Mouse (Mus musculus): ENCODE measurements at regions not wholly inside any gene's neighbourhood (a gene's known extent, or its start where the extent isn't known, plus 50 kb on each side); places are given as distances from the start of the nearest gene placed in this dataset.
A peak's percentile ranks its signal among the peaks of the same experiment; 100 is the strongest.

DNA sequence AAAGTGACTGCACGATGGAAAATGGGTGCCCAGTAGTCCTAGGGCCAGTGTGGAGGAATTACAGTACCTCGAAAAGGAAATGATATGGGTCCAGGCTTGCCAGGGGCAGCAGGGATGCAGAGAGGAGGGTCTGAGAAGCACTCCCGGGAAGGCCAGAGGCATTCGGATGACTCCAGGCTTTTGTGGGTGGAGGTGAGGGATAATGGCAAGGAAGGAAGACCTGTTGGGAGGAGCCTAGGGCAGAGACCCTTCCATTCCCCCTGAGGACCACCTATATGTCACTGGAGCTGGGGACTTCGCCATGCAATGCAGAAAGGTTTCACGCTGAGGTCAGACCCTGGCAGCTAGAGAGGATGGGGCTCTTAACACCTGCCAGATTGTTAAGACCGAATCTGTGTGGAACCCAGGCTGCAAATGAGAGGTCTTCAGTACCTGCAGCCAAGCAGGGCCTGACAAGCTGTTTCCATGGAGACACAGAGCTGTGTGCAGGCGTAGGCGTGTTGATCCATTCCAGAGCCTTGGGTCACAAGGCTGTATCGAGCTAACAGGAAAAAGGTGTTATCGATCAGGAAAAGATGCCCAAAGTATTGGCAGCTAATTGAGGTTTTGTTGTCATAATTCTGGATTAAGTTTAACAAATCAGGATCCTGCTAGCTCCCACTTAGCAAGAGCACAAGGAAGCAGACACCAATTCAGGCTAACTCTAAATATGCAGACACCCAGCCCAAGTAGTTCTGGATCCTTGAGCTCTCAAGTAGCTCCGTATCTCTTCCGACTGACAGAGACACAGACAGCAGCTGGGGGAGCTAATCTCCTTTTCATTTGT is 59.2 kb upstream of the Mkln1 start:
- Histone ChIP-seq H3K4me3 (replicated peaks) (no peak overlapping the region), H3K27ac (replicated peaks) (peak overlapping the region; percentile 45), H3K9ac (replicated peaks) (no peak overlapping the region), H3K4me2 (no peak overlapping the region), H3K4me1 (peaks cover 12% of the 10 kb centered on the region), H3K36me3 (no peaks in the 10 kb centered on the region), H3K9me3 (replicated peaks) (no peaks in the 10 kb centered on the region), H3K27me3 (replicated peaks) (no peaks in the 10 kb centered on the region)
- peak; percentile 81; the same call in 1 of the 2 replicates for ATAC-seq (ENCODE audit: low FRiP score)
- 58% methylated on average over 13 of the region's 13 CpGs for WGBS

GRCm38 (mm10) chr6:31339948-31340250 is 58.6 kb upstream of the Mkln1 start:
- H3K4me3 ChIP-seq (replicated peaks): no peak overlapping the region
- no peak overlapping the region for H3K4me2 ChIP-seq
- no peak for ATAC-seq (ENCODE audit: low FRiP score)
- 41% methylated on average over 1 of the region's 1 CpGs for WGBS
- H3K27ac ChIP-seq (replicated peaks): no peak overlapping the region
- no peaks in the 10 kb centered on the region for H3K27me3 ChIP-seq (replicated peaks)
- H3K9me3 ChIP-seq (replicated peaks): no peaks in the 10 kb centered on the region
- peaks cover 12% of the 10 kb centered on the region for H3K4me1 ChIP-seq
- H3K36me3 ChIP-seq: no peaks in the 10 kb centered on the region
- no peak overlapping the region for H3K9ac ChIP-seq (replicated peaks)

- Histone ChIP-seq H3K9me3 (replicated peaks) (no peaks in the 10 kb centered on the region), H3K27ac (replicated peaks) (no peak overlapping the region), H3K36me3 (no peaks in the 10 kb centered on the region), H3K9ac (replicated peaks) (no peak overlapping the region), H3K4me3 (replicated peaks) (no peak overlapping the region), H3K27me3 (replicated peaks) (no peaks in the 10 kb centered on the region), H3K4me2 (no peak overlapping the region), H3K4me1 (0 out of 2 replicates have a peak, but pooled peaks cover 5% of the 10 kb centered on the region)
- no peak for ATAC-seq (ENCODE audit: low FRiP score)
- 34% methylated on average over 10 of the region's 10 CpGs for WGBS
Observed at GRCm38 (mm10) chr6:31345366-31346084, 53.0 kb upstream of the Mkln1 start.

- H3K9me3 ChIP-seq (replicated peaks): no peaks in the 10 kb centered on the region
- no peaks in the 10 kb centered on the region for H3K36me3 ChIP-seq
Observed at GRCm38 (mm10) chr6:31348333-31348732, 50.2 kb upstream of the Mkln1 start.

More at GRCm38 (mm10) chr6:31348333-31348732, 50.2 kb upstream of the Mkln1 start:
- H3K4me2 ChIP-seq: no peak overlapping the region
- 0 out of 2 replicates have a peak, but pooled peaks cover 5% of the 10 kb centered on the region for H3K4me1 ChIP-seq
- H3K27ac ChIP-seq (replicated peaks): no peak overlapping the region
- no peak overlapping the region for H3K9ac ChIP-seq (replicated peaks)
- WGBS: 96% methylated on average over 4 of the region's 4 CpGs
- H3K4me3 ChIP-seq (replicated peaks): no peak overlapping the region
- H3K27me3 ChIP-seq (replicated peaks): no peaks in the 10 kb centered on the region; the same call in 1 of the 2 replicates
- ATAC-seq (ENCODE audit: low FRiP score): no peak

MicroRNAs encoded in the stretch of these regions (microRNA counts, 519-probe panel; counts per million panel counts)
- microRNA mmu-miR-29a: 3,116 counts per million, percentile 76 among the panel's probes with 10 or more counts

Small RNA genes lying in the stretch of these regions (microRNA-seq; reads per million reads assigned to microRNA genes)
- gene Mir29a (95.4 reads per million, percentile 52 among the genes with 10 or more reads in this experiment), gene Mir29b-1 (2.1 reads per million, percentile 6 among the genes with 10 or more reads in this experiment)

All from neural tube, embryonic 15.5 days (tissue).